Mouse (Mus musculus): ENCODE measurements at regions not wholly inside any gene's neighbourhood (a gene's known extent, or its start where the extent isn't known, plus 50 kb on each side); places are given as distances from the start of the nearest gene placed in this dataset.
"Not testable (repeated sequence)": the region's sequence is repeated elsewhere in the genome, so short reads cannot be mapped to it uniquely, and the experiment has no call there.

DNA sequence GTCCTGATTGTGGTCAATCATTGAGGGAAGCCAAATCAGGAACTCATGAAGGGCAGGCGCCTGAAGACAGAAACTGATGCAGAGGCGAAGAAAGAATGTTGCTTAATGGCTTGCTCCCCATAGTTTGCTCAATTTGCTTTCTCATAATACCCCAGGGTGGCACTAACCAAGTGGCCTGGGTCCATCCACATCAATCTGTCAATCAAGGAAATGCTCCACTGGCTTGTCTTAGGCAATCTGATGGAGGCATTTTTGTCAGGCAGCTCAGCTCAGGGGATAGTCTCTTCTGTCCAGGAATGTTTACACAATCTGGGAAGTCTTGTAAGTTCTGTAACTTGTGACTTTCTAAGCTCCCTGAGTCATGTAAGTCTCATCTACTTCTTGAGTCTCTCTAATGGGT, 50.0 kb upstream of the Klhl24 start:
- no peak for TF ChIP-seq CTCF (IDR thresholded peaks at IDR 0.05)
- intact Hi-C loops (cut with DNase I), result loop anchor here (1.0 kb wide), 1 partner anchor 21 kb away; no protein-coding TSS in a partner anchor
- Histone ChIP-seq H3K27ac (no peak overlapping the region), H3K4me3 (no peak overlapping the region)
- DNase-seq, result no peak

GRCm38 (mm10) chr16:20035166-20035565, 52.3 kb upstream of the Klhl6 start:
- intact Hi-C loops (cut with DNase I); H3K4me3 ChIP-seq; DNase-seq; H3K27ac ChIP-seq: not testable (repeated sequence)

DNA sequence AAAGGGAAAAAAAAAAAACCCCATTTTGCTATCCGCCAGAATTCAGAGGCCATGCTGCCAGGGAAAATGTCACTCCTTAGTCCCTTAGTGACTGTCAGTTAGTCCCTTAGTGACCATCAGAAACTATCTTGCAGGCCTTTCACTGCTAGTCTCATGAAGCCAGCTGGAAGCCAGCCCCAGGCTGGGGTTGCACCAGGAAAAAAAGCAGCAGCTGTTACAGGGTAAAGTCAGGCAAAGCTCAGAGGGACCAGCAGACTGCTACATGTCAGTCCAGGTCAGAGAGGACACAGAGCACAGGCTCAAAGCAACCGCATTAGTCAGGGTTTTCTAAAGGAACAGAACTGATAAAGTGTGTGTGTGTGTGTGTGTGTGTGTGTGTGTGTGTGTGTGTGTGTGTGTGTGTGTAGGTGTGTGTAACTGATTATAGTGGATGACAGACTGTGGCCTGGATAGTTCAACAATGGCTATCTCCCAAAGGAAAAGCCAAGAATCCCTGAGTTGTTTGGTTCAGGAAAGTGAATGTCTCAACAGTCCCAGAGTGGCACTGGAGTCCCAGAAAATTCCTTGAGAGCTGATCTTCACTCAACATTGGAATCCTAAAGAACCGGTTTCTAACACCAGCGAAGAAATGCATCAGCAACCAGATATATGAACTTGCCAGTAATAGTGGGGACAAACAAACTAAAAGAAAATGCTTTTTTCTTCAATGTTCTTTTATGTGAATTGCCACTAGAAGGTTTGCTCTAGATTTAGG, 49.7 kb upstream of the Klhl6 start:
- Histone ChIP-seq H3K4me3 (no peak overlapping the region), H3K27ac (peak overlapping the region; percentile 80)
- TF ChIP-seq CTCF (IDR thresholded peaks at IDR 0.05), result no peak
- DNase-seq, result peak; percentile 95
- intact Hi-C loops (cut with DNase I), result loop anchor here (5.0 kb wide), 1 partner anchor 55 kb away; no protein-coding TSS in a partner anchor
